Mouse (Mus musculus): ENCODE measurements around the gene Plekhm2.

GRCm38 (mm10) chr4:141598199-141598893 is 66.4 kb downstream of the Plekhm2 start:
- no peak for TF ChIP-seq GATA1 (IDR thresholded peaks at IDR 0.05; ENCODE audit: low read length)
- TF ChIP-seq TAL1 (IDR thresholded peaks at IDR 0.05; ENCODE audit: low read length) = no peak

Measured in erythroblast, embryonic 14.5 days (primary cell).